Mouse (Mus musculus) lung, adult 2 months (tissue): ENCODE measurements around the gene Hoxa5. TPM values are rescaled to one million over a fixed set of nuclear protein-coding genes. Genes with fewer than 3 reads are reported as not detected.

ENCODE experiments used
- DNase-seq: peaks from one replicate; pipeline ENCODE4 v3.0.0; 2022
- H3K4me1 ChIP-seq: fragments of 200-500 bp; 2 replicates; pipeline ENCODE4 v1.6.1; 2011; ENCODE audit warnings: low read length; ENCODE audit not compliant: control insufficient read depth, insufficient read depth
- H3K4me3 ChIP-seq: fragments of 200-500 bp; replicated peaks from 2 replicates; pipeline ENCODE3; 2011; ENCODE audit warnings: low read depth, mild to moderate bottlenecking, control low read depth, low read length; ENCODE audit errors: extremely low read depth
- CTCF ChIP-seq: fragments of 200-500 bp; IDR thresholded peaks from 2 replicates; pipeline ENCODE4 v1.5.1; 2011; ENCODE audit warnings: mild to moderate bottlenecking, low read length, control low read depth; ENCODE audit not compliant: insufficient read depth
- POLR2A ChIP-seq: fragments of 200-500 bp; IDR thresholded peaks from 2 replicates; pipeline ENCODE4 v1.6.1; 2011; ENCODE audit warnings: low read depth, mild to moderate bottlenecking, control low read depth, low read length, borderline replicate concordance; ENCODE audit errors: extremely low read depth
- WGBS: fragments of 180-500 bp; shearing (Covaris S2); methylation state at CpG from one replicate; pipeline ENCODE4 v1.1.7; 2018; 5-methylcytosine and 5-hydroxymethylcytosine counted together
- polyA plus RNA-seq: library from polyadenylated mRNA; depleted of rRNA; stranded (reverse); fragments of >200 nt; gene quantifications from 2 replicates; pipeline ENCODE4 v1.2.3, GENCODE M21; 2012

The Hoxa5 gene
- polyA plus RNA-seq, 1 experiment: 29.1 TPM

GRCm38 (mm10) chr6:52207684-52207976, 3.2 kb upstream of the Hoxa5 start:
- DNase-seq: no peak
- TF ChIP-seq CTCF (no peak), POLR2A (no peak)
- peaks cover 8% of the 10 kb centered on the region for H3K4me1 ChIP-seq
- no peak overlapping the region for H3K4me3 ChIP-seq

- no peak overlapping the region for H3K4me3 ChIP-seq
- peaks cover 6% of the 10 kb centered on the region; the same call in 1 of the 2 replicates for H3K4me1 ChIP-seq
- DNase-seq: no peak
- TF ChIP-seq POLR2A: no peak
- no peak for TF ChIP-seq CTCF
- WGBS: 53% methylated on average over 4 of the region's 4 CpGs
Measured at GRCm38 (mm10) chr6:52206882-52207683, 2.7 kb upstream of the Hoxa5 start.

- DNase-seq: no peak
- H3K4me3 ChIP-seq: no peak overlapping the region
- WGBS: 54% methylated on average over 55 of the region's 55 CpGs
- no peak for TF ChIP-seq POLR2A
- TF ChIP-seq CTCF: no peak
- H3K4me1 ChIP-seq: peaks cover 3% of the 10 kb centered on the region; the same call in 1 of the 2 replicates
Measured at GRCm38 (mm10) chr6:52205638-52206621, 1.5 kb upstream of the Hoxa5 start.

GRCm38 (mm10) chr6:52205221-52205620, 834 bp upstream of the Hoxa5 start:
- Histone ChIP-seq H3K4me1 (peaks cover 3% of the 10 kb centered on the region; the same call in 1 of the 2 replicates), H3K4me3 (no peak overlapping the region)
- TF ChIP-seq CTCF (no peak), POLR2A (no peak)
- no peak for DNase-seq
- 47% methylated on average over 14 of the region's 14 CpGs for WGBS

- WGBS: 12% methylated on average over 46 of the region's 46 CpGs
- peak overlapping the region; percentile 94 for H3K4me3 ChIP-seq
- no peaks in the 10 kb centered on the region for H3K4me1 ChIP-seq
- no peak for DNase-seq
- TF ChIP-seq CTCF: no peak
- peak; percentile 4; the same call in 1 of the 2 replicates for TF ChIP-seq POLR2A
Measured at GRCm38 (mm10) chr6:52203371-52204049, 877 bp downstream of the Hoxa5 start.

GRCm38 (mm10) chr6:52203121-52203370, 1.3 kb downstream of the Hoxa5 start:
- H3K4me3 ChIP-seq: peak overlapping the region; percentile 94
- DNase-seq: no peak
- no peaks in the 10 kb centered on the region for H3K4me1 ChIP-seq
- 9% methylated on average over 10 of the region's 10 CpGs for WGBS
- TF ChIP-seq POLR2A (no peak), CTCF (no peak)

GRCm38 (mm10) chr6:52202362-52203120, 1.8 kb downstream of the Hoxa5 start:
- no peak for DNase-seq
- WGBS: 19% methylated on average over 22 of the region's 22 CpGs
- Histone ChIP-seq H3K4me1 (no peaks in the 10 kb centered on the region), H3K4me3 (peak overlapping the region; percentile 94)
- TF ChIP-seq POLR2A (no peak), CTCF (no peak)

GRCm38 (mm10) chr6:52201269-52201668, 3.1 kb downstream of the Hoxa5 start:
- WGBS: 39% methylated on average over 1 of the region's 1 CpGs
- peak overlapping the region; percentile 43 for H3K4me3 ChIP-seq
- H3K4me1 ChIP-seq: 0 out of 2 replicates have a peak, but pooled peaks cover 3% of the 10 kb centered on the region
- TF ChIP-seq CTCF (no peak), POLR2A (no peak)
- no peak for DNase-seq
